Mouse (Mus musculus) liver, adult 2 months (tissue): ENCODE measurements at regions not wholly inside any gene's neighbourhood (a gene's known extent, or its start where the extent isn't known, plus 50 kb on each side); places are given as distances from the start of the nearest gene placed in this dataset.

Source experiments
- CTCF ChIP-seq: fragments of 200-500 bp; IDR thresholded peaks from 2 replicates; pipeline ENCODE4 v1.5.1; 2011; ENCODE audit warnings: low read depth, low read length, control low read depth
- POLR2A ChIP-seq: fragments of 200-500 bp; IDR thresholded peaks from 2 replicates; pipeline ENCODE4 v1.6.1; 2011; ENCODE audit warnings: low read length, control low read depth; ENCODE audit not compliant: insufficient read depth; ENCODE audit errors: extremely low read depth

DNA sequence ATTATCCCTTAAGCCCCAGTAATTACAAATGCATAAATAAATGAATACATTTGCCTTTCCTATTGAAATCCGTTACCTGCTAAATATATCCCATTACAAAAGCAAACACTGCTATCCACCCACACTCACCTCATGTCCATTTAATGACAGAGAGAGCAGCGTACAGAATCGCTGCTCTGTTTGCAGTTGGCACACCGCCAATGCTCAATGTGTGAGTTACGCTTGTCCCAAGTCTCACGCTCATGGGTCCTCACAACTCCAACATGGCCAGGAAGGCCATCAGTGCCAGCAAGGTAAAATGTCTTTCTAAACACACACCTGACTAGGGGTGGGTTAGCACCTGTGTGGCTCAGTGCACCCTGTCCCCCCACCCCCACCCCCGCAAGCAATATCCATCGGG, 150.0 kb upstream of the Igsf21 start:
- no peak for TF ChIP-seq POLR2A
- TF ChIP-seq CTCF, result no peak
